Mouse (Mus musculus) intestine, postnatal 0 days (tissue): Measurements from ENCODE around the gene Krr1. TPM values are rescaled to one million over a fixed set of nuclear protein-coding genes. Genes with fewer than 3 reads are reported as not detected.

Experiments
- ATAC-seq: fragments of 200-750 bp; cut with Nextera tagmentation; 2 replicates; pipeline ENCODE4 v1.8.0; 2017; ENCODE audit warnings: mild to moderate bottlenecking, moderate TSS enrichment, moderate library complexity
- H3K27ac ChIP-seq: fragments of 300-500 bp; sonication (generic); 2 replicates; pipeline ENCODE4 v1.5.1; 2014; ENCODE audit warnings: mild to moderate bottlenecking, low read depth, low read length, moderate library complexity
- H3K27me3 ChIP-seq: fragments of 300-500 bp; sonication (generic); replicated peaks from 2 replicates; pipeline ENCODE4 v1.6.1; 2014; ENCODE audit warnings: low read length, mixed read lengths; ENCODE audit not compliant: control insufficient read depth, insufficient read depth
- H3K36me3 ChIP-seq: fragments of 300-500 bp; sonication (generic); 2 replicates; pipeline ENCODE4 v1.6.1; 2014; ENCODE audit warnings: mild to moderate bottlenecking, moderate library complexity; ENCODE audit not compliant: control insufficient read depth, insufficient read depth
- H3K4me1 ChIP-seq: fragments of 300-500 bp; sonication (generic); replicated peaks from 2 replicates; pipeline ENCODE4 v1.6.1; 2014; ENCODE audit warnings: antibody characterized with exemption, low read length, mixed read lengths; ENCODE audit not compliant: control insufficient read depth, insufficient read depth
- H3K4me2 ChIP-seq: fragments of 300-500 bp; sonication (generic); replicated peaks from 2 replicates; pipeline ENCODE4 v1.6.1; 2014; ENCODE audit warnings: low read depth, mild to moderate bottlenecking, moderate library complexity
- H3K4me3 ChIP-seq: fragments of 300-500 bp; sonication (generic); 2 replicates; pipeline ENCODE4 v1.5.1; 2014; ENCODE audit warnings: low read depth, low read length
- H3K9ac ChIP-seq: fragments of 300-500 bp; sonication (generic); 2 replicates; pipeline ENCODE4 v1.6.1; 2014; ENCODE audit warnings: mild to moderate bottlenecking, low read depth, low read length
- H3K9me3 ChIP-seq: fragments of 300-500 bp; sonication (generic); 2 replicates; pipeline ENCODE4 v1.6.1; 2016; ENCODE audit warnings: mixed run types; ENCODE audit not compliant: control insufficient read depth
- CTCF ChIP-seq: sonication (generic); IDR thresholded peaks from 2 replicates; pipeline ENCODE4 v1.5.1; 2016; ENCODE audit warnings: low read depth, mild to moderate bottlenecking, control low read depth, antibody characterized with exemption, moderate library complexity
- WGBS: fragments of 180-500 bp; shearing (Covaris S2); extraction: QIAGEN DNeasy Blood & Tissue Kit; methylation state at CpG from one replicate; pipeline ENCODE4 v1.1.7; 2014; 5-methylcytosine and 5-hydroxymethylcytosine counted together
- polyA plus RNA-seq: library from polyadenylated mRNA; unstranded; fragments of >200 nt; fragmentation: Nextera tagmentation; extraction: Ambion mirVana; gene quantifications from 2 replicates; pipeline ENCODE4 v1.2.1, GENCODE M21; 2015

Krr1 gene
- polyA plus RNA-seq, 1 experiment from 2014 or later: 13.6 TPM

- Histone ChIP-seq H3K36me3 (no peaks in the 10 kb centered on the region), H3K9me3 (no peaks in the 10 kb centered on the region), H3K27me3 (no peaks in the 10 kb centered on the region), H3K9ac (no peak overlapping the region), H3K4me1 (no peaks in the 10 kb centered on the region), H3K4me2 (no peak overlapping the region), H3K27ac (no peak overlapping the region), H3K4me3 (no peak overlapping the region)
- no peak for ATAC-seq
- TF ChIP-seq CTCF: no peak
- WGBS: 34% methylated on average over 6 of the region's 6 CpGs
These were observed 12.0 kb upstream of the Krr1 start for GRCm38 (mm10) chr10:111960459-111960858.

GRCm38 (mm10) chr10:111966394-111966793, 6.1 kb upstream of the Krr1 start:
- TF ChIP-seq CTCF: peak; percentile 57
- H3K4me3 ChIP-seq: no peak overlapping the region
- H3K9ac ChIP-seq: no peak overlapping the region
- no peak overlapping the region for H3K27ac ChIP-seq
- no peak overlapping the region for H3K4me2 ChIP-seq
- no peaks in the 10 kb centered on the region for H3K36me3 ChIP-seq
- ATAC-seq: no peak
- no peaks in the 10 kb centered on the region for H3K27me3 ChIP-seq
- WGBS: 56% methylated on average over 4 of the region's 4 CpGs
- no peaks in the 10 kb centered on the region for H3K9me3 ChIP-seq
- H3K4me1 ChIP-seq: no peaks in the 10 kb centered on the region

- no peak for TF ChIP-seq CTCF
- Histone ChIP-seq H3K4me3 (no peak overlapping the region), H3K4me1 (no peaks in the 10 kb centered on the region; the same call in 1 of the 2 replicates), H3K27me3 (no peaks in the 10 kb centered on the region), H3K27ac (no peak overlapping the region), H3K9me3 (no peaks in the 10 kb centered on the region), H3K36me3 (peaks cover 9% of the 10 kb centered on the region; the same call in 1 of the 2 replicates), H3K9ac (no peak overlapping the region), H3K4me2 (peak overlapping the region; percentile 88; the same call in 1 of the 2 replicates)
- ATAC-seq: no peak
- WGBS: 81% methylated on average over 3 of the region's 3 CpGs
These were observed 535 bp upstream of the Krr1 start for GRCm38 (mm10) chr10:111971929-111972328.

GRCm38 (mm10) chr10:111977584-111977983, 5.1 kb downstream of the Krr1 start:
- H3K4me1 ChIP-seq: no peaks in the 10 kb centered on the region; the same call in 1 of the 2 replicates
- H3K27ac ChIP-seq: no peak overlapping the region
- H3K4me2 ChIP-seq: no peak overlapping the region
- H3K9ac ChIP-seq: no peak overlapping the region
- WGBS: 41% methylated on average over 5 of the region's 5 CpGs
- TF ChIP-seq CTCF: peak; percentile 94
- no peak overlapping the region for H3K4me3 ChIP-seq
- H3K9me3 ChIP-seq: no peaks in the 10 kb centered on the region
- H3K36me3 ChIP-seq: peaks cover 44% of the 10 kb centered on the region
- ATAC-seq: 0 out of 2 replicates have a peak, but pooled peaks have one; percentile 15
- no peaks in the 10 kb centered on the region for H3K27me3 ChIP-seq

- 67% methylated on average over 5 of the region's 5 CpGs for WGBS
- Histone ChIP-seq H3K4me1 (no peaks in the 10 kb centered on the region), H3K27me3 (no peaks in the 10 kb centered on the region), H3K9me3 (no peaks in the 10 kb centered on the region), H3K4me3 (no peak overlapping the region), H3K4me2 (no peak overlapping the region), H3K9ac (no peak overlapping the region), H3K27ac (no peak overlapping the region), H3K36me3 (peaks cover 67% of the 10 kb centered on the region)
- no peak for TF ChIP-seq CTCF
- no peak for ATAC-seq
These were observed 10.6 kb downstream of the Krr1 start for GRCm38 (mm10) chr10:111983070-111983469.

- Histone ChIP-seq H3K9me3 (no peaks in the 10 kb centered on the region), H3K27ac (no peak overlapping the region), H3K4me1 (no peaks in the 10 kb centered on the region), H3K27me3 (no peaks in the 10 kb centered on the region), H3K9ac (no peak overlapping the region), H3K4me2 (no peak overlapping the region), H3K36me3 (peaks cover 45% of the 10 kb centered on the region), H3K4me3 (no peak overlapping the region)
- no peak for ATAC-seq
- WGBS: 84% methylated on average over 6 of the region's 6 CpGs
- TF ChIP-seq CTCF: no peak
These were observed 14.0 kb downstream of the Krr1 start for GRCm38 (mm10) chr10:111986453-111986852.
